Mouse (Mus musculus) cerebellum, adult 2 months (tissue): ENCODE data around the gene Zxdc.

ENCODE experiments used
- CTCF ChIP-seq: fragments of 200-500 bp; IDR thresholded peaks from 2 replicates; pipeline ENCODE4 v1.5.1; 2011; ENCODE audit warnings: low read depth, mild to moderate bottlenecking, control low read depth, low read length, moderate library complexity, borderline replicate concordance; ENCODE audit not compliant: insufficient read depth
- POLR2A ChIP-seq: fragments of 200-500 bp; IDR thresholded peaks from 2 replicates; pipeline ENCODE4 v1.6.1; 2011; ENCODE audit warnings: low read length, control low read depth, borderline replicate concordance; ENCODE audit not compliant: insufficient read depth

DNA sequence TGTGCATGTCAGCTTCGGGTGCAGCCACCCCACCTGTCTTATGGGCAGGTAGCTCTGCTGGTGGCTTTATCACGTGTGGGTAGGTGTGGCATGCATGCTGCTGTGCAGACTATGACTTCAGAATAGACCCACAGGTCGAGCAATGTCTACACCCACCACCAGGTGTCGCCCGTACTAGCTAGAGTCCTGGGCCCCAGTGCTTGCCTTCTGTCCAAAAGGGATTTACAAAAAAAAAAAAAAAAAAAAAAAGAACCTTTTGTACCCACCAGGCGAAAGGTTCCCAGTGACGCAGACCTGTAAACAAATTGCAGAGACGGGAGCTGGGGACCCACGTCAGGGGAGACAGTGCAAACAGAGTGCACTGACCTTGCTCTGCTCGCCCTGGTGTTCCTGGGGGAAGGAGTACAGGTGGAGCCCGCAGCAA lies 65.9 kb downstream of the Zxdc start:
- TF ChIP-seq CTCF (peak; percentile 86), POLR2A (no peak)
